Mouse (Mus musculus): Measurements from ENCODE around the gene Dbh. TPM values are rescaled to one million over a fixed set of nuclear protein-coding genes. Genes with fewer than 3 reads are reported as not detected.

Dbh gene
- total RNA-seq, 2 experiments from 2014 or later = not detected

GRCm38 (mm10) chr2:27211966-27212893 lies 47.2 kb downstream of the Dbh start:
- ATAC-seq (replicated peaks; ENCODE audit: poor library complexity, severe bottlenecking) = no peak

GRCm38 (mm10) chr2:27215537-27215936 lies 50.5 kb downstream of the Dbh start:
- no peak for ATAC-seq (replicated peaks; ENCODE audit: poor library complexity, severe bottlenecking)

- ATAC-seq (replicated peaks; ENCODE audit: poor library complexity, severe bottlenecking) = peak; percentile 25; the same call in 1 of the 2 replicates
Measured at GRCm38 (mm10) chr2:27218121-27218544, 53.1 kb downstream of the Dbh start.

- no peak for ATAC-seq (replicated peaks; ENCODE audit: poor library complexity, severe bottlenecking)
Measured at GRCm38 (mm10) chr2:27218569-27218968, 53.5 kb downstream of the Dbh start.

GRCm38 (mm10) chr2:27223012-27223421 lies 58.0 kb downstream of the Dbh start:
- no peak for ATAC-seq (replicated peaks; ENCODE audit: poor library complexity, severe bottlenecking)

GRCm38 (mm10) chr2:27226572-27226971 lies 61.5 kb downstream of the Dbh start:
- no peak for ATAC-seq (replicated peaks; ENCODE audit: poor library complexity, severe bottlenecking)

- ATAC-seq (replicated peaks; ENCODE audit: poor library complexity, severe bottlenecking) = no peak
Measured at GRCm38 (mm10) chr2:27228809-27229480, 63.9 kb downstream of the Dbh start.

- ATAC-seq (replicated peaks; ENCODE audit: poor library complexity, severe bottlenecking) = no peak
Measured at GRCm38 (mm10) chr2:27229481-27230105, 64.6 kb downstream of the Dbh start.

GRCm38 (mm10) chr2:27232376-27232775 lies 67.3 kb downstream of the Dbh start:
- ATAC-seq (replicated peaks; ENCODE audit: poor library complexity, severe bottlenecking) = peak; percentile 88

Other genes with a start within 250 kb of the Dbh start
- 42.8 and 48.8 TPM in 2 replicates for gene Surf2, start 248.9 kb upstream of the Dbh start, total RNA-seq (2014; fragmentation: Nextera tagmentation)
- gene Surf2, start 248.9 kb upstream of the Dbh start, total RNA-seq (2017) = 72.9 and 77.2 TPM in 2 replicates
- 46.4 and 74.7 TPM in 2 replicates for gene Surf1, start 248.7 kb upstream of the Dbh start, total RNA-seq (2014; fragmentation: Nextera tagmentation)
- gene Surf1, start 248.7 kb upstream of the Dbh start, total RNA-seq (2017) = 40.0 and 75.4 TPM in 2 replicates
- 177 and 217 TPM in 2 replicates for gene Surf4, start 231.3 kb upstream of the Dbh start, total RNA-seq (2014; fragmentation: Nextera tagmentation)
- gene Surf4, start 231.3 kb upstream of the Dbh start, total RNA-seq (2017) = 107 and 110 TPM in 2 replicates
- 2.2 and 2.9 TPM in 2 replicates for gene Stkld1, start 231.2 kb upstream of the Dbh start, total RNA-seq (2014; fragmentation: Nextera tagmentation)
- 0.09 TPM in 1 of 2 replicates, not detected in the other for gene Stkld1, start 231.2 kb upstream of the Dbh start, total RNA-seq (2017)
- gene Rexo4, start 200.8 kb upstream of the Dbh start, total RNA-seq (2014; fragmentation: Nextera tagmentation) = 42.4 and 47.6 TPM in 2 replicates
- 75.2 and 84.7 TPM in 2 replicates for gene Rexo4, start 200.8 kb upstream of the Dbh start, total RNA-seq (2017)
- not detected in 2 replicates for gene Adamts13, start 191.8 kb upstream of the Dbh start, total RNA-seq (2014; fragmentation: Nextera tagmentation)
- 0.04 TPM in 1 of 2 replicates, not detected in the other for gene Adamts13, start 191.8 kb upstream of the Dbh start, total RNA-seq (2017)
- 15.5 and 18.8 TPM in 2 replicates for gene Cacfd1, start 155.3 kb upstream of the Dbh start, total RNA-seq (2014; fragmentation: Nextera tagmentation)
- gene Cacfd1, start 155.3 kb upstream of the Dbh start, total RNA-seq (2017) = 1.6 and 3.5 TPM in 2 replicates
- gene Slc2a6, start 137.2 kb upstream of the Dbh start, total RNA-seq (2014; fragmentation: Nextera tagmentation) = 4.6 and 7.5 TPM in 2 replicates
- 2.6 and 4.0 TPM in 2 replicates for gene Slc2a6, start 137.2 kb upstream of the Dbh start, total RNA-seq (2017)
- not detected in 2 replicates for gene Mymk, start 93.1 kb upstream of the Dbh start, total RNA-seq (2014; fragmentation: Nextera tagmentation)
- gene Mymk, start 93.1 kb upstream of the Dbh start, total RNA-seq (2017) = not detected in 2 replicates
- gene Adamtsl2, start 85.9 kb upstream of the Dbh start, total RNA-seq (2014; fragmentation: Nextera tagmentation) = not detected in 2 replicates
- gene Adamtsl2, start 85.9 kb upstream of the Dbh start, total RNA-seq (2017) = not detected in 2 replicates
- not detected in 2 replicates for gene Fam163b, start 22.7 kb upstream of the Dbh start, total RNA-seq (2014; fragmentation: Nextera tagmentation)
- gene Fam163b, start 22.7 kb upstream of the Dbh start, total RNA-seq (2017) = not detected in 2 replicates
- not detected in 2 replicates for gene Sardh, start 83.1 kb downstream of the Dbh start, total RNA-seq (2014; fragmentation: Nextera tagmentation)
- 0.82 TPM in 1 of 2 replicates, not detected in the other for gene Sardh, start 83.1 kb downstream of the Dbh start, total RNA-seq (2017)